Mouse (Mus musculus) layer of hippocampus, adult 9-10 months (tissue): ENCODE results near the gene Ndufc2.

Source experiments
- DNase-seq: peaks from one replicate; pipeline ENCODE4 v3.0.0; 2022; ENCODE audit warnings: low spot score

Gene Ndufc2

GRCm38 (mm10) chr7:97399960-97400715 is at the start of gene Ndufc2:
Gene Ndufc2, plus strand, starts transcription at chr7:97400003.
- DNase-seq = no peak

GRCm38 (mm10) chr7:97350891-97351290 is 48.9 kb upstream of the Ndufc2 start:
- no peak for DNase-seq

GRCm38 (mm10) chr7:97351792-97352513 is 47.9 kb upstream of the Ndufc2 start:
- DNase-seq = no peak

GRCm38 (mm10) chr7:97353356-97353755 is 46.4 kb upstream of the Ndufc2 start:
- no peak for DNase-seq

- DNase-seq = no peak
These were observed 44.5 kb upstream of the Ndufc2 start for GRCm38 (mm10) chr7:97355068-97355841.

- no peak for DNase-seq
These were observed 43.5 kb upstream of the Ndufc2 start for GRCm38 (mm10) chr7:97356253-97356652.

- no peak for DNase-seq
These were observed 42.9 kb upstream of the Ndufc2 start for GRCm38 (mm10) chr7:97356875-97357276.

- no peak for DNase-seq
These were observed 42.0 kb upstream of the Ndufc2 start for GRCm38 (mm10) chr7:97357840-97358239.

- no peak for DNase-seq
These were observed 41.5 kb upstream of the Ndufc2 start for GRCm38 (mm10) chr7:97358347-97358746.

- DNase-seq = no peak
These were observed 39.6 kb upstream of the Ndufc2 start for GRCm38 (mm10) chr7:97360166-97360565.

GRCm38 (mm10) chr7:97360955-97361354 is 38.8 kb upstream of the Ndufc2 start:
- DNase-seq = no peak

GRCm38 (mm10) chr7:97361467-97361866 is 38.3 kb upstream of the Ndufc2 start:
- no peak for DNase-seq

GRCm38 (mm10) chr7:97365887-97366286 is 33.9 kb upstream of the Ndufc2 start:
- DNase-seq = no peak

GRCm38 (mm10) chr7:97375101-97375500 is 24.7 kb upstream of the Ndufc2 start:
- no peak for DNase-seq

- no peak for DNase-seq
These were observed 23.9 kb upstream of the Ndufc2 start for GRCm38 (mm10) chr7:97375906-97376305.

GRCm38 (mm10) chr7:97379304-97379703 is 20.5 kb upstream of the Ndufc2 start:
- no peak for DNase-seq

GRCm38 (mm10) chr7:97380500-97381123 is 19.2 kb upstream of the Ndufc2 start:
- no peak for DNase-seq

- DNase-seq = no peak
These were observed 17.1 kb upstream of the Ndufc2 start for GRCm38 (mm10) chr7:97382661-97383060.

- no peak for DNase-seq
These were observed 16.2 kb upstream of the Ndufc2 start for GRCm38 (mm10) chr7:97383496-97384132.

GRCm38 (mm10) chr7:97386106-97386805 is 13.5 kb upstream of the Ndufc2 start:
- no peak for DNase-seq

- DNase-seq = peak; percentile 74
These were observed 12.9 kb upstream of the Ndufc2 start for GRCm38 (mm10) chr7:97386806-97387370.
